Mouse (Mus musculus): ENCODE results near the gene Sppl3.

Gene Sppl3

GRCm38 (mm10) chr5:115010577-115011216, at the start of gene Sppl3:
Gene Sppl3, plus strand, starts transcription at chr5:115011137.
- peak; percentile 96 for DNase-seq (ENCODE audit: low spot score)

GRCm38 (mm10) chr5:114961590-114962360, 49.2 kb upstream of the Sppl3 start:
- DNase-seq (ENCODE audit: low spot score): no peak

GRCm38 (mm10) chr5:114964315-114964966, 46.5 kb upstream of the Sppl3 start:
- no peak for DNase-seq (ENCODE audit: low spot score)

- DNase-seq (ENCODE audit: low spot score): no peak
Observed at GRCm38 (mm10) chr5:114964967-114965898, 45.7 kb upstream of the Sppl3 start.

- no peak for DNase-seq (ENCODE audit: low spot score)
Observed at GRCm38 (mm10) chr5:114967523-114968268, 43.2 kb upstream of the Sppl3 start.

GRCm38 (mm10) chr5:114968651-114969050, 42.3 kb upstream of the Sppl3 start:
- DNase-seq (ENCODE audit: low spot score): no peak

GRCm38 (mm10) chr5:114969064-114969463, 41.9 kb upstream of the Sppl3 start:
- DNase-seq (ENCODE audit: low spot score): no peak

- DNase-seq (ENCODE audit: low spot score): no peak
Observed at GRCm38 (mm10) chr5:114969609-114970215, 41.2 kb upstream of the Sppl3 start.

GRCm38 (mm10) chr5:114970824-114971227, 40.1 kb upstream of the Sppl3 start, which contains the start of gene Hnf1a:
Gene Hnf1a, minus strand, starts transcription at chr5:114971094.
- no peak for DNase-seq (ENCODE audit: low spot score)

- DNase-seq (ENCODE audit: low spot score): no peak
Observed at GRCm38 (mm10) chr5:114972201-114972600, 38.7 kb upstream of the Sppl3 start.

GRCm38 (mm10) chr5:114973131-114973530, 37.8 kb upstream of the Sppl3 start:
- DNase-seq (ENCODE audit: low spot score): no peak

GRCm38 (mm10) chr5:114976935-114977334, 34.0 kb upstream of the Sppl3 start:
- DNase-seq (ENCODE audit: low spot score): no peak

- no peak for DNase-seq (ENCODE audit: low spot score)
Observed at GRCm38 (mm10) chr5:114978473-114978872, 32.5 kb upstream of the Sppl3 start.

GRCm38 (mm10) chr5:114978888-114979249, 32.1 kb upstream of the Sppl3 start:
- DNase-seq (ENCODE audit: low spot score): no peak

- peak; percentile 72 for DNase-seq (ENCODE audit: low spot score)
Observed at GRCm38 (mm10) chr5:114979250-114980121, 31.5 kb upstream of the Sppl3 start.

- DNase-seq (ENCODE audit: low spot score): no peak
Observed at GRCm38 (mm10) chr5:114980122-114980748, 30.7 kb upstream of the Sppl3 start.

GRCm38 (mm10) chr5:114982001-114982400, 28.9 kb upstream of the Sppl3 start:
- no peak for DNase-seq (ENCODE audit: low spot score)

GRCm38 (mm10) chr5:114985074-114985473, 25.9 kb upstream of the Sppl3 start:
- DNase-seq (ENCODE audit: low spot score): no peak

- no peak for DNase-seq (ENCODE audit: low spot score)
Observed at GRCm38 (mm10) chr5:114996447-114996846, 14.5 kb upstream of the Sppl3 start.
